9 mouse cellular contexts compared by ENCODE assay signal in the genomic region with DNA sequence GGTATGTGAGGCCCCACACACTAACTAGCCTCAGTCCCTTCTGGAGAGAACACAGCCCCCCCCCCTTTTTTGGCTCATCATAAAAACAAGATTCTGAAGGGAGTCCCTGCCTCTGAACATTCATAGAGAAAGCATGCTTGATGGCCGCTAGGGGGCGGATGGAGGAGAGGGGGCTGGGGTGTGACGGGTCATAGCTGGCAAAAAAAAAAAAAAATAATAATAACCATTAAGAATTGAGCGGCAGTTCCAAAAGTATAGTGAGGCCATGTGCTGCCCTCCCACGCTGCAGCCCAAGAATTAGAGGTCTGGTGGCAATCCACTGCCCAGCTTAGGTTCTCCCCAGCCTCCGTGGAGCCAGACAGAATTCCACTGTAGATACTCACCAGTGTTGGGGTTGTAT. TPM values are rescaled to one million over a fixed set of nuclear protein-coding genes. Genes with fewer than 3 reads are reported as not detected.
DNase-seq lines count a peak whose midpoint lies in the region; ATAC-seq and TF ChIP-seq lines count a peak whose summit lies in the region.
"Had no signal": no experiment of that assay in that cellular context is flagged by ENCODE, and none has a peak within 500 bp of the region (broad histone marks: within the 10 kb centered on the region; RNA-seq: fewer than 3 reads in every experiment).

No protein-coding gene starts in this region.

- DNase-seq in heart, embryonic 10.5 days (ENCODE audit: low spot score): no peak
- DNase-seq in heart, adult 9 months (ENCODE audit: low spot score in 2 of 2): no peak
- peak; percentile 58 for DNase-seq in 3T3-L1 (ENCODE audit: low read depth, low spot score)
- peak; percentile 64 for DNase-seq in G1E (ENCODE audit: low spot score)
- peak; percentile 68 for DNase-seq in heart, postnatal 4 days
- DNase-seq in retina, postnatal 7 days (ENCODE audit: low read depth, low spot score): peak; percentile 11
- no peak for DNase-seq in cerebellum, adult 8-10 months

- H3K4me1 ChIP-seq in heart, embryonic 10.5 days: peaks cover 85% of the 10 kb centered on the region
- H3K4me1 ChIP-seq in G1E (ENCODE audit: insufficient read depth, low read depth, low read length): peaks cover 97% of the 10 kb centered on the region
- H3K4me1 ChIP-seq: stomach, embryonic 15.5 days had no signal

- no peak for ATAC-seq in G1E (ENCODE audit: extremely low read depth, insufficient number of reproducible peaks, low FRiP score, poor library complexity, severe bottlenecking)
- no peak for ATAC-seq in activated CD4-positive, CD25-positive, alpha-beta regulatory T cell, adult 4 months

- WGBS in heart, embryonic 10.5 days: 48% methylated on average over 6 of the region's 6 CpGs

- peak overlapping the region; percentile 75 for H3K27ac ChIP-seq in heart, embryonic 10.5 days
- H3K27ac ChIP-seq: stomach, embryonic 15.5 days had no signal

- TF ChIP-seq CTCF in G1E (IDR thresholded peaks at IDR 0.05; ENCODE audit: low read depth, low read length): peak; percentile 38; the same call in 1 of the 2 replicates

- H3K9me3 ChIP-seq in heart, embryonic 10.5 days: no peaks in the 10 kb centered on the region
- no peaks in the 10 kb centered on the region for H3K9me3 ChIP-seq in G1E (replicated peaks)
- H3K9me3 ChIP-seq: stomach, embryonic 15.5 days had no signal

- peaks cover 34% of the 10 kb centered on the region for H3K36me3 ChIP-seq in heart, embryonic 10.5 days
- peaks cover 87% of the 10 kb centered on the region for H3K36me3 ChIP-seq in G1E (replicated peaks)
- H3K36me3 ChIP-seq: stomach, embryonic 15.5 days had no signal

- no peak overlapping the region for H3K4me3 ChIP-seq in heart, embryonic 10.5 days
- peak overlapping the region; percentile 74 for H3K4me3 ChIP-seq in G1E (ENCODE audit: low read depth, low read length)
- H3K4me3 ChIP-seq: stomach, embryonic 15.5 days had no signal

- H3K27me3 ChIP-seq in heart, embryonic 10.5 days (ENCODE audit: insufficient read depth, poor library complexity, severe bottlenecking): no peaks in the 10 kb centered on the region
- H3K27me3 ChIP-seq in G1E (ENCODE audit: insufficient read depth, low read length): no peaks in the 10 kb centered on the region
- H3K27me3 ChIP-seq: stomach, embryonic 15.5 days had no signal

RNA-seq across cellular contexts. Expression of gene Emilin2, which starts 57.0 kb away (rescaled TPM):
- polyA plus RNA-seq in heart, embryonic 10.5 days (2016; fragmentation: Nextera tagmentation; extraction: Ambion mirVana): 66.9 and 119 TPM in 2 replicates
- total RNA-seq in G1E (2014; fragmentation: Nextera tagmentation) (80.3 and 81.3 TPM in 2 replicates), G1E (2017) (137 and 170 TPM in 2 replicates)
- 106 and 131 TPM in 2 replicates for polyA plus RNA-seq in G1E (2012)
- 100 to 1,000 TPM; 169 to 172 TPM for total RNA-seq in heart, postnatal 4 days (2021)
- under 1 TPM in 1 of 2 experiments, not detected in 1; 0.11 TPM for polyA plus RNA-seq in activated CD4-positive, CD25-positive, alpha-beta regulatory T cell, adult 4 months (2017; shearing (Covaris generic))

Comparison
In these comparisons a context has a peak if more than half of its experiments do, and no peak if none do; other contexts are left out.
1. DNase-seq: peak in 3T3-L1 (single experiment), G1E (single experiment), heart, postnatal 4 days (single experiment) and retina, postnatal 7 days (single experiment); none in heart, embryonic 10.5 days (single experiment), heart, adult 9 months (0 of 2) and cerebellum, adult 8-10 months (single experiment).
2. RNA of gene Emilin2, which starts 57.0 kb away (polyA plus RNA-seq): 106 to 131 TPM in G1E and 66.9 to 119 TPM in heart, embryonic 10.5 days; 0.11 TPM in activated CD4-positive, CD25-positive, alpha-beta regulatory T cell, adult 4 months; every median in the first group is over 10 times any median in the second.